Mouse (Mus musculus) embryonic facial prominence, embryonic 12.5 days (tissue): ENCODE measurements around the gene Adgrl2. TPM values are rescaled to one million over a fixed set of nuclear protein-coding genes. Genes with fewer than 3 reads are reported as not detected.

Experiments used
- ATAC-seq: fragments of 200-750 bp; cut with Nextera tagmentation; 2 replicates; pipeline ENCODE4 v1.8.0; 2017; ENCODE audit not compliant: insufficient number of reproducible peaks, insufficient read depth, low FRiP score, low TSS enrichment
- H3K27ac ChIP-seq: fragments of 300-500 bp; sonication (generic); 2 replicates; pipeline ENCODE4 v1.5.1; 2016; ENCODE audit warnings: mild to moderate bottlenecking
- H3K27me3 ChIP-seq: fragments of 300-500 bp; sonication (generic); 2 replicates; pipeline ENCODE4 v1.6.1; 2016; ENCODE audit warnings: mild to moderate bottlenecking, moderate library complexity
- H3K36me3 ChIP-seq: fragments of 300-500 bp; sonication (generic); 2 replicates; pipeline ENCODE4 v1.6.1; 2016; ENCODE audit warnings: mild to moderate bottlenecking
- H3K4me1 ChIP-seq: fragments of 300-500 bp; sonication (generic); 2 replicates; pipeline ENCODE4 v1.6.1; 2016
- H3K4me2 ChIP-seq: fragments of 300-500 bp; sonication (generic); replicated peaks from 2 replicates; pipeline ENCODE4 v1.6.1; 2016; ENCODE audit warnings: mild to moderate bottlenecking, moderate library complexity
- H3K4me3 ChIP-seq: fragments of 300-500 bp; sonication (generic); 2 replicates; pipeline ENCODE4 v1.5.1; 2016; ENCODE audit warnings: mild to moderate bottlenecking
- H3K9ac ChIP-seq: fragments of 300-500 bp; sonication (generic); 2 replicates; pipeline ENCODE4 v1.6.1; 2016; ENCODE audit warnings: mild to moderate bottlenecking, moderate library complexity
- H3K9me3 ChIP-seq: fragments of 300-500 bp; sonication (generic); 2 replicates; pipeline ENCODE4 v1.6.1; 2016; ENCODE audit warnings: mild to moderate bottlenecking, moderate library complexity
- WGBS: fragments of 180-500 bp; shearing (Covaris S2); methylation state at CpG from one replicate; pipeline ENCODE4 v1.1.7; 2016; 5-methylcytosine and 5-hydroxymethylcytosine counted together
- polyA plus RNA-seq: library from polyadenylated mRNA; unstranded; fragments of >200 nt; fragmentation: Nextera tagmentation; extraction: Ambion mirVana; gene quantifications from 2 replicates; pipeline ENCODE4 v1.2.1, GENCODE M21; 2016

Adgrl2 gene
- polyA plus RNA-seq, 1 experiment from 2014 or later: 141 TPM

DNA sequence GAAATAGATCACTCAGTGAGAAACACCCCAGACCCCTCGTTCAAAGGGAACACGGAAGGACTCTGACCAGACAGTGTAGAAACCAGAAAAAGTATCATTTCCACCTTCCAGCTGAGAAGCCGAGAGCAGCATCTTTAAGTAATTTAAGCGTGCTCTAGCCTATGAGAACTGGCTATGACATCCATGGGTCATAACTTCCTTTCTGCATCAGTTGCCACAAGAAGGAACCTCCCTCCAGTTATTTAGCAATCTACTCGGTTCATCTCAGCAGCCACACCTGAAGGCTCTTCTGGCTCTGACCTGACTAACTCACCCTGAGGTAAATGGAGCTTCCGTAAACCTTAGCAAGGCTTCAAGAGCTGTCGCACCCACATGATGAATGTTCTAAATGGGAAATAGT is 72.5 kb downstream of the Adgrl2 start:
- no peak for ATAC-seq
- H3K27me3 ChIP-seq: no peaks in the 10 kb centered on the region
- no peak overlapping the region for H3K4me3 ChIP-seq
- H3K27ac ChIP-seq: no peak overlapping the region
- no peak overlapping the region for H3K4me2 ChIP-seq
- H3K9me3 ChIP-seq: no peaks in the 10 kb centered on the region
- H3K36me3 ChIP-seq: no peaks in the 10 kb centered on the region
- WGBS: 61% methylated on average over 7 of the region's 7 CpGs
- H3K4me1 ChIP-seq: peaks cover 20% of the 10 kb centered on the region
- no peak overlapping the region for H3K9ac ChIP-seq

DNA sequence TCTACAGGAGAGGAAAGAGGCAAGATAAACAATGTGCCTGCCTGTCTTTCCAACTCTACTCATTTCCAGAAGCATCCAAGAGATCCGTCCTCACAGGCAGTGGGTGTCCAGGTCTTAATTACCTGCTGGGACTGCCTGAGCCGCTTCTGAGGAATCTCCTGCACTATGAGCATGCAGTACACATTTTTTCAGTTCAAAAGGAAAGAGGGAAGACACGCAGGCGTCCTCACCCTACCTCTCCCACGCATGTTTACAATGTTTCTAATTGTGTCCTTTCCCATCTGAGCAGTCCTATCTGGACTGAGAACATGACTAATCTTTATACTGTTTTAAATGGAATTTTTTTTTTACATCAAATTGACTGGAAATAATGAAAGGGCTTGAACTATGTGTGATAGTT is 74.1 kb downstream of the Adgrl2 start:
- Histone ChIP-seq H3K27me3 (no peaks in the 10 kb centered on the region), H3K9me3 (no peaks in the 10 kb centered on the region), H3K36me3 (no peaks in the 10 kb centered on the region), H3K4me3 (no peak overlapping the region), H3K4me2 (no peak overlapping the region), H3K9ac (no peak overlapping the region), H3K27ac (no peak overlapping the region), H3K4me1 (peaks cover 16% of the 10 kb centered on the region; the same call in 1 of the 2 replicates)
- ATAC-seq: no peak
- 64% methylated on average over 5 of the region's 5 CpGs for WGBS

DNA sequence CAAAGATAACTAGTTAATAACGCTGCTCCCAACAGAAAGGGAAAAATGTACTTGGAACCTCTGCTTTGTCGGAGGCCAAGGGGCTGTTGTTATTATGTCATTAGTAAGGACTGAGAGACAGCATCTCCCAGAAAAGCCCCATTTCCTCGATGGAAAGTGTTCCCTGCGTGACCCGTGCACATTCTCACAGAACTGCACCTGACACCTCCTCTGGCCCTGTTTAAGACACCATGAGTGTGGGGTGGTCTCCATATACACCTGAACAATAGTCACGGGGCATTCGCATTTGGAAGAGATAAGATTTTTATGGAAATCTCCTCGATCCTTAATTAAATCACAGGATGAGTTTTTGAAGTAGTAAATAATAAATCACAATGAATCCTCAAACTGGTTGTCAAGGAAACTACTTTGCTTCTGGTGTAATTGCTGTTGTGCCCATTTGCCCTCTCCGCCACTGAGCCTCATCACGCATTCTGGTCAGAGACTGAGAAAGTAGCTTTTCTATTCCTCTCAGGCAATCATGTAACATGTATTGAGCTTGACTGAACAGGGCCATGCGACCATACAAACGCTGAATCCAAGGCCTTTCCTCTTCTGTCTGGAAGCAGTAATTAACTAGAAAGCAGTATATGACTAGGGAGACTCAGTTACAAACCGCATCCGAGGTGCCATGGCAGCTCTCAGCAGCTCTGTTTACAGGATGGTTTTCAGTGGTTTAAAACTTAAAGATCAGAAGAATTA is 77.2 kb downstream of the Adgrl2 start:
- Histone ChIP-seq H3K4me2 (no peak overlapping the region), H3K36me3 (0 out of 2 replicates have a peak, but pooled peaks cover 3% of the 10 kb centered on the region), H3K27me3 (no peaks in the 10 kb centered on the region), H3K4me3 (no peak overlapping the region), H3K9ac (no peak overlapping the region), H3K27ac (no peak overlapping the region), H3K9me3 (no peaks in the 10 kb centered on the region), H3K4me1 (peaks cover 10% of the 10 kb centered on the region; the same call in 1 of the 2 replicates)
- ATAC-seq: no peak
- WGBS: 75% methylated on average over 14 of the region's 14 CpGs

DNA sequence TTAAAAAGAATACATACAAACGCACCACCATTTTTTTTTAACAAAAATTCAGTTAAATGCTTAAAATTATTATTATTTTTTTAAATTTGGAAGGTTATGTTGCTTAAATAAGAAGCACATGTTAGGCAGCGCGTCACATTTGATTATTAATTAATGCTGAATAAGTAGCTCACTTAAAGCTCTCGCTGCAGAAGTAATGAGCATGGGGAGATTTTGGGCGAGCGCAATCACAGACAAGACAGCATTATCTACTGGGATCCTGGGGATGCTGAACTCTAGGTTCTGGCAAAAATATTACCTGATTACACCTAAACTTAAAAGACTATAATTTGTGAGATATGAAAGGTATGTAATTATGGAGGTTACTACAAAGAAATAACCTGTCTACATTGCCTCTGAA is 77.8 kb downstream of the Adgrl2 start:
- ATAC-seq: no peak
- WGBS: 78% methylated on average over 6 of the region's 6 CpGs
- H3K9me3 ChIP-seq: no peaks in the 10 kb centered on the region

DNA sequence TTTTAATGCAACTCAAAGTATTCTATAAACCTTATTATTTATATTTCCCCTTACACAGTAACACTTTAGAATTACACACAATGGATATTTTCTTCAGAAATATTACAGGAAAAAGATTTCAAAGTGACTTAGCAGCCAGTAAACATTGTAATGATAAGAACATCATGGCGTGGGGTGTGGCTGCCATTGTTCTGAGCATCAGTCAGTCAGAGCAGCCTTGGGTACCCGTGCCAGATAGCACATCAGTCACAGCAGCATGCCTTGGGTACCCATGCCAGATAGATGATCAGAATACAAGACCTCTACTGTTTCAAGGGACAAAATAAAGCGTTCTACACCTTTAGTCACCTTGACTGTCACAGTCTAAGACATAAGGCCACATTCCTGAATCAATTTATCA is 82.5 kb downstream of the Adgrl2 start:
- Histone ChIP-seq H3K4me3 (no peak overlapping the region), H3K9ac (no peak overlapping the region), H3K36me3 (0 out of 2 replicates have a peak, but pooled peaks cover 3% of the 10 kb centered on the region), H3K27me3 (no peaks in the 10 kb centered on the region), H3K4me2 (no peak overlapping the region), H3K9me3 (no peaks in the 10 kb centered on the region), H3K4me1 (peaks cover 19% of the 10 kb centered on the region; the same call in 1 of the 2 replicates), H3K27ac (no peak overlapping the region)
- 79% methylated on average over 3 of the region's 3 CpGs for whole genome bisulfite sequencing
- ATAC-seq: no peak

More for the DNA sequence above, 77.8 kb downstream of the Adgrl2 start:
- H3K27me3 ChIP-seq: no peaks in the 10 kb centered on the region
- H3K4me1 ChIP-seq: peaks cover 6% of the 10 kb centered on the region; the same call in 1 of the 2 replicates
- no peak overlapping the region for H3K4me2 ChIP-seq
- H3K4me3 ChIP-seq: no peak overlapping the region
- H3K27ac ChIP-seq: no peak overlapping the region
- no peak overlapping the region for H3K9ac ChIP-seq
- H3K36me3 ChIP-seq: 0 out of 2 replicates have a peak, but pooled peaks cover 3% of the 10 kb centered on the region

DNA sequence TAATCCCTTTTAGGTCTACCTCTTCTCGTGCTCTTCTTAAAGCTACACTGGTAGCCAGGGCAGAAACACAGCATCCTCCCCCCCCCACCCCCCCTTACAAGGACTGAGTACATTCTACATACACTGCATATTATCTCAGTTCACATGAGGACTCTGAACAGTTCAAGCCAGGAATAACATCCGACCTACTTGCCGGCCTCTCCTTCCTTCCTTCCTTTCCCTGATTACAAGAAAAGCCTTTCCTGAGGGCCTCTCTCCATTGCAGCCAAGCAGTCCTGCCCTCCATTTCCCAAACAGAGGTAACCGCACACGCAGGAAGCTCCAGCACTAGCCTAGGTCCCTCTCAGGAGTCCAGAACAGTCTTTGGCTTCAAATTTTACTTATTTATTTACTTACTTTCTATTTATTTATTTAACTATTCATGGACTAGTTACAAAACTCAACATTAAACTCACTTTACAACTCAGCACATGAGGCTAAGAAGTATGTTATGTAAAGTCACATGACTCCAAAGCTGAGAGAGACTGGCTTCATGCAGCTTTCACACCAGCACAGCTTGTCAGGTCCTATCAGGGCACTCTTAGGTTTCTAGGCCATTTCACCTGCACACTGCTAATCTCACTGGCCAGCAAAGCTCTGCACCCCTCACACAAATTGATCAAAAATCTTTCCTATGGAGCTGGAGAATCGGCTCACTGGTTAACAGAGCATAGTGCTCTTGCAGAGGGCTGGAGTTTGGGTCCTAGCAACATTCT is 83.2 kb downstream of the Adgrl2 start:
- no peak for ATAC-seq
- Histone ChIP-seq H3K9ac (no peak overlapping the region), H3K27me3 (no peaks in the 10 kb centered on the region), H3K36me3 (0 out of 2 replicates have a peak, but pooled peaks cover 3% of the 10 kb centered on the region), H3K4me2 (no peak overlapping the region), H3K27ac (no peak overlapping the region), H3K4me1 (peaks cover 19% of the 10 kb centered on the region; the same call in 1 of the 2 replicates), H3K4me3 (no peak overlapping the region), H3K9me3 (no peaks in the 10 kb centered on the region)
- 53% methylated on average over 6 of the region's 6 CpGs for WGBS

DNA sequence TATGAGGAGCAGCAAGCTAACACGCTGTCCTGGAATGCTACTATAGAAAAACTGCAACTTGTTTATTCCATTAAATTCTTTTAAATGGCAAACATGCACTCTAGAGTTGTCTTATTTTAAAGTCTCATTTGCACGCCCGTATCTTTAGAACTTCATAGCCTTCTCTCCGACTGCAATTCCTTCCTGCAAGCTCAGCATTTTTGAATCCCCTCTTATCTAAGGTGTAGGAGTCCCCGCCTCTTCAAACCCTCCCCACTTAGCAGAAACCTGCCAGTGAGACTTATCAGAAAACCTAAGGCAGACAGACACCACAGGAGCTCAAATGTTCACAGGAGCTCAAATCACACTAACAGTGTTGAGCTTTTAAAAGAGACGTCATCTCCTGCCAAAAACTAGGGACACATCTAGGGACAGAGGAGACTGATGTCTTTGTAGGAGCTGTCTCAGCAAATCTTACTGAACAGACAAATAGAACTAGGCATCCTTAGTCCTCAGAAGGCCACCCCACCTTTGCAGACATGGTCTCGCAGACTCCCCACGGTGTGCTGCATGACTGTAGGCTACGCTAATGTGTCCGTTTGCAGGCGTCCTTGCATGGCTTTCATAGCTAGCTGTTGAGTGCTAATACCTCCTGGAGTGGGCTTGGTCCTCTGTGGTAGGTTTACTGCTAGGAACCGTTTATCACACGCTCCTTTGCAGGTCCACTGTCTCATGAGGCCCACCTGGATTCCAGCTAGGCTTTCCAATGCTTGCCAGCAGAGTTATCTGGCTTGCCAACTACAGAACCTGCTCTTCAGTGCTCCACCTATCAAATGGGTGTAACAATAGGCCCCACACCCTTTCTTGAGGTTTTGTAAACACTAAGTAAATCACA is 84.2 kb downstream of the Adgrl2 start:
- H3K4me3 ChIP-seq: no peak overlapping the region
- H3K4me1 ChIP-seq: peaks cover 19% of the 10 kb centered on the region; the same call in 1 of the 2 replicates
- WGBS: 79% methylated on average over 13 of the region's 13 CpGs
- H3K36me3 ChIP-seq: 0 out of 2 replicates have a peak, but pooled peaks cover 3% of the 10 kb centered on the region
- H3K4me2 ChIP-seq: no peak overlapping the region
- ATAC-seq: no peak
- H3K27me3 ChIP-seq: no peaks in the 10 kb centered on the region
- H3K9ac ChIP-seq: no peak overlapping the region
- H3K27ac ChIP-seq: 0 out of 2 replicates have a peak overlapping the region, but pooled peaks have one; percentile 11
- no peaks in the 10 kb centered on the region for H3K9me3 ChIP-seq

DNA sequence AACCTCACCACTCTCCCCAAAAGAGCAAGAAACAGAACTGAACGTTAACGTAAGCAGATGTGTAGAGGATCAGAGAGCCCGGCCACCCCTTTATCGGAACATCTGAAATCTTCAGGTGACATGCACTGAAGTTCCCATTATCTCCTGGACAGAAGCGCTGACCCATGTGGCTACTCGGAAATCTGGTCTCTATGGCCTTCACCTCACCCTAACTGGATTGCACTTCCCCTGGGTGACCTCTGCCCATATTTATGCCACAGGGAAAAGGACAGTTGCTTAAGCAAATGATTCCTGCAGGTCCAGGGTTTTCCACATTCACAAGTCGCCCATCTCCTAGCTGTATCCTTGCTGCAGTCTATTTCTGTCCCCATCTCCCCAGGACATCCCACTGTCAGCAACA is 84.9 kb downstream of the Adgrl2 start:
- Histone ChIP-seq H3K4me3 (no peak overlapping the region), H3K27ac (no peak overlapping the region), H3K4me1 (peaks cover 19% of the 10 kb centered on the region; the same call in 1 of the 2 replicates), H3K9me3 (no peaks in the 10 kb centered on the region), H3K4me2 (no peak overlapping the region), H3K36me3 (0 out of 2 replicates have a peak, but pooled peaks cover 3% of the 10 kb centered on the region), H3K27me3 (no peaks in the 10 kb centered on the region), H3K9ac (no peak overlapping the region)
- 77% methylated on average over 7 of the region's 7 CpGs for WGBS
- no peak for ATAC-seq

DNA sequence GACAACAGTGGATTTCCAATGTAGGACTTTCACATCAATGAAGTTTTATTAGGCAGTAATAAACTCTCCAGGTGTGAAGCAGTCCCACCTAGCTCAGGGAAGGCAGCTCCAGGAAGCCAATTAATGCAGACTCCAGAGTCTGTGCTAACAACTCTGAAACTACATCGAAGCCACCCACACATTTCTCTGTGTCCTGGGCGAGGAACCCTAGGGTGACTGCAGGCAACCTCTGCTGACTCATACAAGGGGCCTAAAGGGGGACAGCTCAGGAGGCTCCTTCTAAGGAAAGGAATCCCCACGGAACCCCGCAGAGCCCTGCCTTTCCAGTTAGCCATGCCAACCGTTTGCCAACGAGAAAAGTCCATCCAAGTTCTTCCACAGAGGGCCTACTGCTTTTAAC is 90.5 kb downstream of the Adgrl2 start:
- H3K27me3 ChIP-seq: no peaks in the 10 kb centered on the region
- ATAC-seq: no peak
- no peak overlapping the region for H3K4me3 ChIP-seq
- 46% methylated on average over 6 of the region's 6 CpGs for WGBS
- H3K9ac ChIP-seq: no peak overlapping the region
- H3K9me3 ChIP-seq: no peaks in the 10 kb centered on the region
- H3K4me2 ChIP-seq: no peak overlapping the region
- no peak overlapping the region for H3K27ac ChIP-seq
- no peaks in the 10 kb centered on the region for H3K36me3 ChIP-seq
- H3K4me1 ChIP-seq: peaks cover 26% of the 10 kb centered on the region

DNA sequence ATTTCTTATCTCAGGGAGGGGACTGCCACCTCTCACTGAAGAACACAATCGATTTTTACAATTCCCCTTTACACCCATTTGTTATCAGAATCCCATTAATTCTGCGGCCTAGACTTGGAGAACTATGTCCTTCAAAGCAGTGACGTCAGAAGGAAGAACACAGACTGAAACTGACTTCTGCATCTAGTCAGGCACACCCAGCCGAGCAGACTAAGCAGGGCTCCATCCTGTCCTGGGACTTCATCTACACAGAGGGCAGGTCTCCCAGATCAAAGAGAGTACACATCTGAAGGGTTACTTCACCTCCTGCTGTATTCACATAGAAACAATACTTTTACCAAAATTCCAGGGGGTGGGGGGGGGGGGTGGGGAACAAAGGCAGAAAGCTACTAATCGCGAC is 90.9 kb downstream of the Adgrl2 start:
- Histone ChIP-seq H3K4me2 (no peak overlapping the region), H3K27me3 (no peaks in the 10 kb centered on the region), H3K27ac (no peak overlapping the region), H3K36me3 (no peaks in the 10 kb centered on the region), H3K4me1 (peaks cover 26% of the 10 kb centered on the region), H3K9me3 (no peaks in the 10 kb centered on the region), H3K4me3 (no peak overlapping the region), H3K9ac (no peak overlapping the region)
- WGBS: 60% methylated on average over 6 of the region's 6 CpGs
- ATAC-seq: no peak

DNA sequence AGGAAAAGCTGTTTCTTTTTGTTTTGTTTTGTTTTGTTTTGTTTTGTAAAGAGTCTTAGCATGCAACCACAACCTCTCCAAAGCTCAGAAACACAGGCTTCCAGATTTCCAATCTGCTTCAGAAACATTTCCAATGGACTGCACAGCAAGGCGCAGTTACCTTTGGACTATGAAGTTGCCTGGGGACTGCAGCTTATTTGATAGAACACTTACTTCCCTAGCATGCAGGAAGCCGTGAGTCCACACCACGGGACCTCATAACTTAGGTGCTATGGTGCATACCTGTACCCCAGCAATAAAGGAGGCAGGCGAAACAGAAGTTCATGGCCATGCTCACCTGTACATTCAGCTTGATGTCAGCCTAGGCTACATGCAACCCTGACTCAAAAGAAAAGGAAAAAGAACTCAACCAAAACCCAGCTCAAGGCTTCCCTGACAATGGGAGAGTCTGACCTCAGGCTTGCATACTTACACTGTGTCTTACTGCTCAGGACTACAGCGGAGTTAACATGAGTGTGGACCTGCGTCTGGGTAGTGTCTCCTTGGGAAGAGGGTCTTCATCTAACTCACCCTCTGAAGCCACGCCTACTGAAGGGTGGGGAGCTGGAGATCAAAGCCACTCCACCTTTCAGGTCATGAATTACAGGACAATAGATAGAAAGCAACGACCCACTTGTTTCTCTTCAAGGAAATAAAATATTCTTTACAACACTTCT is 91.7 kb downstream of the Adgrl2 start:
- ATAC-seq: no peak
- H3K27ac ChIP-seq: no peak overlapping the region
- no peaks in the 10 kb centered on the region for H3K9me3 ChIP-seq
- H3K4me1 ChIP-seq: peaks cover 26% of the 10 kb centered on the region
- no peak overlapping the region for H3K4me3 ChIP-seq
- H3K36me3 ChIP-seq: no peaks in the 10 kb centered on the region
- H3K9ac ChIP-seq: no peak overlapping the region
- 79% methylated on average over 8 of the region's 8 CpGs for WGBS
- H3K27me3 ChIP-seq: no peaks in the 10 kb centered on the region
- H3K4me2 ChIP-seq: no peak overlapping the region
